Mouse (Mus musculus) lung, embryonic 14.5 days (tissue): ENCODE data around the gene C77080. TPM values are rescaled to one million over a fixed set of nuclear protein-coding genes. Genes with fewer than 3 reads are reported as not detected.

ENCODE experiments used
- ATAC-seq: fragments of 200-750 bp; cut with Nextera tagmentation; 2 replicates; pipeline ENCODE4 v1.8.0; 2017; ENCODE audit warnings: mild to moderate bottlenecking, moderate TSS enrichment, moderate library complexity; ENCODE audit not compliant: insufficient read depth
- DNase-seq: peaks from one replicate; pipeline ENCODE4 v3.0.0-alpha.2; 2015
- H3K27ac ChIP-seq: fragments of 300-500 bp; sonication (generic); 2 replicates; pipeline ENCODE4 v1.5.1; 2014; ENCODE audit warnings: low read depth, mild to moderate bottlenecking, moderate library complexity
- H3K27me3 ChIP-seq: fragments of 300-500 bp; sonication (generic); 2 replicates; pipeline ENCODE4 v1.6.1; 2014; ENCODE audit warnings: low read length, control low read depth; ENCODE audit not compliant: insufficient read depth
- H3K36me3 ChIP-seq: fragments of 300-500 bp; sonication (generic); 2 replicates; pipeline ENCODE4 v1.6.1; 2014; ENCODE audit warnings: control low read depth; ENCODE audit not compliant: insufficient read depth
- H3K4me1 ChIP-seq: fragments of 300-500 bp; sonication (generic); 2 replicates; pipeline ENCODE4 v1.6.1; 2014; ENCODE audit warnings: antibody characterized with exemption, control low read depth; ENCODE audit not compliant: insufficient read depth
- H3K4me2 ChIP-seq: fragments of 300-500 bp; sonication (generic); 2 replicates; pipeline ENCODE4 v1.6.1; 2014; ENCODE audit warnings: mild to moderate bottlenecking
- H3K4me3 ChIP-seq: fragments of 300-500 bp; sonication (generic); 2 replicates; pipeline ENCODE4 v1.5.1; 2014; ENCODE audit warnings: low read depth, low read length
- H3K9ac ChIP-seq: fragments of 300-500 bp; sonication (generic); 2 replicates; pipeline ENCODE4 v1.6.1; 2014
- H3K9me3 ChIP-seq: fragments of 300-500 bp; sonication (generic); 2 replicates; pipeline ENCODE4 v1.6.1; 2016; ENCODE audit warnings: low read depth, low read length, control low read depth
- CTCF ChIP-seq: IDR thresholded peaks from 2 replicates; pipeline ENCODE4 v1.5.1; 2016; ENCODE audit warnings: antibody characterized with exemption, low read depth
- WGBS: fragments of 180-500 bp; shearing (Covaris S2); extraction: QIAGEN DNeasy Blood & Tissue Kit; methylation state at CpG from one replicate; pipeline ENCODE4 v1.1.7; 2014; 5-methylcytosine and 5-hydroxymethylcytosine counted together
- microRNA-seq: library from miRNA; unstranded; fragments of <30 nt; microRNA quantifications from one replicate; pipeline ENCODE4, GENCODE M21; 2016; ENCODE audit warnings: borderline number of aligned reads
- polyA plus RNA-seq: library from polyadenylated mRNA; unstranded; fragments of >200 nt; fragmentation: Nextera tagmentation; extraction: Ambion mirVana; gene quantifications from 2 replicates; pipeline ENCODE4 v1.2.1, GENCODE M21; 2014

Gene C77080
- polyA plus RNA-seq, 1 experiment from 2014 or later: 2.8 TPM

DNA sequence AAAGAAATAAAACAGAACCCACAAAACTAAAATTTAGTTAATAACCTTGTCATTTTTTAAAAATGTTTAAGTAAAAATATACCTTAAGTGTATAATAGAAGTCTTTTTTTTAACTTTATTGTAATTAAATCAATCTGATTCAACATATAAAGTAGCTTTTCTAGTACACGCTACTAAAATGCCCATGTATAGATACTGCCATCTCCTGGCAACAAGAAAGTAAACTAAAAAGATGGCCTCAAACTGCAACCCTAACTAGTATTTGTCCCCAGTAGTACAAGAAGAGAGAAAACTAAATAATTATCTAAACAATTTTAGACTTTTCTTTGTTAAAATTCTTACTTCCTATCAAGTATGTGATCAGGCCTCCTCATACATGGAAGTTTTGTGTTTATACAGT is 81.6 kb downstream of the C77080 start:
- H3K9me3 ChIP-seq: no peaks in the 10 kb centered on the region
- no peak overlapping the region for H3K4me2 ChIP-seq
- TF ChIP-seq CTCF: peak; percentile 31
- no peak for ATAC-seq
- no peak overlapping the region for H3K27ac ChIP-seq
- H3K9ac ChIP-seq: no peak overlapping the region
- H3K36me3 ChIP-seq: peaks cover 64% of the 10 kb centered on the region
- peak; percentile 42 for DNase-seq
- no peaks in the 10 kb centered on the region for H3K4me1 ChIP-seq
- WGBS: 66% methylated on average over 1 of the region's 1 CpGs
- no peaks in the 10 kb centered on the region for H3K27me3 ChIP-seq
- no peak overlapping the region for H3K4me3 ChIP-seq

DNA sequence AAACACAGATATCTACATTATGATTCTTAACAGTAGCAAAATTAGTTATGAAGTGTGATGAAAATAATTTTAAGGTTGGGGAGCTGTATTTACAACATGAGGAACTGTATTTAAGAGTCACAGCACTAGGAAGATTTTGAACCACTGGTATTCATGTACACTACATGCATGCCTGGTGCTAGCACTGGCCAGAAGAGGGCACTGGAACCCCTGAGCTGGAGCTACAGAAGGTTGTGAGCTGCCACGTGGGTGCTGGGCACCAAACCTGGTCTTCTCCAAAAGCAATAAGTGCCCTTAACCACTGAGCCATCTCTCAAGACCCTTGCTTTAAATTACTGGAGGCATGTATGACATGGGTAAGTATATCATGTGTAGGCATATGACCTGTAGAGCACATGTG is 88.7 kb downstream of the C77080 start:
- Histone ChIP-seq H3K27ac (no peak overlapping the region), H3K4me1 (no peaks in the 10 kb centered on the region), H3K4me2 (no peak overlapping the region), H3K36me3 (peaks cover 68% of the 10 kb centered on the region), H3K27me3 (no peaks in the 10 kb centered on the region), H3K9me3 (no peaks in the 10 kb centered on the region), H3K4me3 (no peak overlapping the region), H3K9ac (no peak overlapping the region)
- TF ChIP-seq CTCF: peak; percentile 20; the same call in 1 of the 2 replicates
- ATAC-seq (no peak), DNase-seq (no peak)
- WGBS: 75% methylated on average over 1 of the region's 1 CpGs

Small RNAs within 50 kb of the gene (microRNA-seq; reads per million reads assigned to microRNA genes)
- gene Gm22994: not detected

Other genes starting within 250 kb of the C77080 start
- 7.9 and 8.5 TPM in 2 replicates for gene Rnf19b, start 203.1 kb downstream of the C77080 start, polyA plus RNA-seq
- 11.9 and 13.1 TPM in 2 replicates for gene Tmem54, start 155.9 kb downstream of the C77080 start, polyA plus RNA-seq
- gene Hpca, start 139.4 kb downstream of the C77080 start, polyA plus RNA-seq: 0.92 and 1.7 TPM in 2 replicates
- gene Fndc5, start 124.4 kb downstream of the C77080 start, polyA plus RNA-seq: 2.1 and 2.2 TPM in 2 replicates
- 17.3 and 18.1 TPM in 2 replicates for gene S100pbp, start 71.7 kb downstream of the C77080 start, polyA plus RNA-seq
- gene Yars, start 71.6 kb downstream of the C77080 start, polyA plus RNA-seq: 84.4 and 92.2 TPM in 2 replicates
- 0.33 and 0.54 TPM in 2 replicates for gene Sync, start 26.2 kb upstream of the C77080 start, polyA plus RNA-seq
- 387 and 402 TPM in 2 replicates for gene Rbbp4, start 74.0 kb upstream of the C77080 start, polyA plus RNA-seq
- 49.2 and 51.6 TPM in 2 replicates for gene Zbtb8os, start 74.3 kb upstream of the C77080 start, polyA plus RNA-seq
- gene Zbtb8a, start 116.7 kb upstream of the C77080 start, polyA plus RNA-seq: 14.7 and 16.2 TPM in 2 replicates
- 1.3 and 2.8 TPM in 2 replicates for gene Zbtb8b, start 179.4 kb upstream of the C77080 start, polyA plus RNA-seq
- gene Bsdc1, start 200.2 kb upstream of the C77080 start, polyA plus RNA-seq: 20.5 and 20.9 TPM in 2 replicates
- not detected in 2 replicates for gene Tssk3, start 229.6 kb upstream of the C77080 start, polyA plus RNA-seq
- not detected in 2 replicates for gene Fam229a, start 229.8 kb upstream of the C77080 start, polyA plus RNA-seq